Mouse (Mus musculus) heart, postnatal 25 days (tissue): ENCODE data around the gene Apom. TPM values are rescaled to one million over a fixed set of nuclear protein-coding genes. Genes with fewer than 3 reads are reported as not detected.
A peak's percentile ranks its signal among the peaks of the same experiment; 100 is the strongest.

Experiments
- DNase-seq: peaks from one replicate; pipeline ENCODE4 v3.0.0; 2022; ENCODE audit warnings: low spot score
- intact Hi-C: fragments of 180-260 bp; cut with DNase I; formaldehyde crosslinking; loops from one replicate; pipeline ENCODE4 v1.15.1; 2025
- total RNA-seq, 2 experiments: library from RNA; stranded (reverse); gene quantifications; 2 replicates each; pipeline ENCODE4 v1.2.3; 2021

Gene Apom
- total RNA-seq, 2 experiments from 2014 or later: not detected

- intact Hi-C loops: loop anchor here (1.0 kb wide), 1 partner anchor 85 kb away; no protein-coding TSS in a partner anchor
- DNase-seq: no peak
These were observed 26.0 kb downstream of the Apom start for GRCm38 (mm10) chr17:35105740-35106389.

DNA sequence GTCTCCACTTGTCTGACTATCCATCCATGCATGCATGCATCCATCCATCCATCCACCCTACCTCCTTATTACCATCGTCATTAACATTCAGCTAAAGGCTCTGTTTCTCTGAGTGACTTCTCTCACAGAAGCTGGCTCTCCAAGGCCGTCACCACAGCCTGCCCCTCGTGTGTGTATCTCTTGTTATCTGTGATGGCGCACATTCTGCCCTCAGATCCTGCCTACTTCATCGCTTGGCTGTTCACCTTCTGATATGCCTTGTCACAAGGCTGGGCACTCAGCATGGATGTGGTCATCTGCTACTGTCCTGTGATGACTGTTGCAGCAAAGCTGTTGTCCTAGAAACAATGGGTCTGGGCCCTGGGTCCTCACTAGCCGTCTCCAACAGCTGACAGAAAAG is 27.1 kb downstream of the Apom start:
- intact Hi-C loops: no loop called here
- DNase-seq: no peak

DNA sequence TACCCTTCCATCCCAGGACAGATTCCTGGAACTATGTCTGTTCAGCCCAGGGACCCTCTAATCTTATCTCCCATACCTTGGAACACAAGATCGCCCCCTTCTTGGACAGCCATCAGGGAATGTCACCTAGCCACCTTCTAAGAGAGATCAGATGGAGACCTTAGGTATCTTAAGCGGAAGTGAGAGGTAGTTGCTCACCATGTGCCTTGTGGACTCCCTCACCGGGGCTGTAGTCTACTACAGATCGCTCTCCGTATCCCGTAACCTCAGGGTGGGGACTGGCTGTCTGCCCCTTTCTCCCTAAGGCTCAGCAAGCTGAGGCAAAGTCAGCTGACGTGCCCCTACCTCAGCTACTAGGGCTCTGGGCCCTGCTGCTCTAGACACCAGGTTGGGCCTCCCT is 27.8 kb downstream of the Apom start:
- no peak for DNase-seq
- intact Hi-C loops: no loop called here

DNA sequence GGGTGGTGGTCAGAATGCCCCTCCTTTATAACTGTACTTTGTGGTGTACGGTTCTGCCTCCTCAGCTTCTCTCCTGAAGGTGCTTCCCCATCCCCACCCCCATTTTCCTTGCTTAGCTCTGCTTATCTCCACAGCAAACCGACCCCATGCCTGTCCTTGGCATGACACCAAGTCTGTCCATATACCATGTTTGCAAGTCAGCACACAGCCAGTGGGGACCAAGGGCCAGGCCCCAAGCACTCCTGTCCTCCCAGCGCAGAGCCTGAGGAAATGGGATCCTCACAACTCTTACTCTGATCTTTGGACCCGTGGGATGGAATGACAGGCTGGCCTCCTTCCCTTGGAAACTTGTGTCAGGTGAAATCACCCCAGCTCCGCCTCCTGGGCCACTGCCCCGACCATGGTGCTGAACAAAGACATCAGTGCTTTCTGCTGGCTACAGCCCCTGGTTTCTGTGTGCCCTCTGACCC is 28.6 kb downstream of the Apom start:
- intact Hi-C loops: no loop called here

DNA sequence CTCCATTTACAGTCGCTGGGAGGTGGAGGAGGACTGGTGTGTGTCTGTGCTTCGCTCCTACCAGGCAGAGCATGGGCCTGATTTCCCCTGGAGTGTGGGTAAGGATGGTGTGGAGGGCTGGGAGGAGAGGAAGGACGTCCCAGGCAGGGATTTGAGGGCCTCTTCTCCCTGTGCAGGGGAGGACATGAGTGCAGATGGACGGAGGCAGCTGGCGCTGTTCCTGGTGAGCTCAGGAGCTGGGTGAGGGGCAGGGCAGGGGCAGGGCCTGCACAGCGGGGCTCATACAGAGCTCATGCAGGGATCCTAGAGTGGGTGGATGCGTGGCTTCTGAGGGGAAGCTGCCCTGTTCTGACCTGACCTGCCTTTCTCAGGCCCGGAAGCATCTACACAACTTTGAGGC is 29.6 kb downstream of the Apom start:
- intact Hi-C loops: no loop called here
- no peak for DNase-seq

More for the DNA sequence above, 28.6 kb downstream of the Apom start:
- DNase-seq: no peak

GRCm38 (mm10) chr17:35101161-35101560 is 30.7 kb downstream of the Apom start:
- intact Hi-C loops: no loop called here
- no peak for DNase-seq

GRCm38 (mm10) chr17:35100196-35100765 is 31.6 kb downstream of the Apom start:
- intact Hi-C loops: no loop called here
- DNase-seq: no peak

DNA sequence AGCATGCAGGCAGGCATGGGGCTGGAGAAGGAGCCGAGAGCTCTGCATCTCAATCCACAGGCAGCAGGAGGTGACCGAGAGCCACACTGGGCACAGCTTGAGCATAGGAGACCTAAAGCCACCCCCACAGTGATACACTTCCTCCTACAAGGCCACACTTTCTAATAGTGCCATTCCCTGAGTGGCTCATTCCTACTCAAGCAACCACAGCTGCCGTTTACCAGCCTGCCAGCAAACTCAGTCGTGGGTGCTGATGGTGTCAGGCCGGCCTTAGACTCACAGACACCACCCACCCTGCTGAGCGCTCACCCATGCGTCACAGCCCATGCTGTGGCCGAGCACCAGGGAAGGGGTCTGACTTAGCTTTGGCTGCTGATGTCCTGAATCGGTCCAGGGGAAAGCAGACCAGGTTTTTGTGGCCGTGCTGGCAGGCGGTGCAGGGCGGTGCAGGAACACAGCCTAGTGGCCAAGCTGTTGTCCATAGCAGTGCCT is 34.6 kb downstream of the Apom start:
- DNase-seq: no peak
- intact Hi-C loops: no loop called here

DNA sequence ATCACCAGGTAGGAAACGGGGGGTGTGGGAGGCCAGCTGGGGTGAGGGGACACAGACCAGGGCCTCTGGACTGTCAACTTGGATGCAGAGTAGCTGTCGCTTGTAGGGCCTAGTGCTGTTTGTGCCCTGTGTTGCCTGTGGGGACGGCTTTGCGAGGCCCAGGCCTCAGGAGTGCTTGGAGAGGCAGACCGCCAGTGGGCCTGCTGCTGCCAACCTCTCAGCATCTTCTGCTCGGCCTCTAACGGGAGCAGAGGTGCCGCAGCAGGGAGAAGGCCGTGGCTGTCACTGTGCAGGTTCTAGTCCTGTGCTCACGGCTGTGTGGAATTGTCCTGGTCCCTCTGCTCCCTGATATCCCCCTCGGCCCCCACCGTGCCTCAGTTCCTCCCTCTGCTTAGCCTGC is 35.3 kb downstream of the Apom start:
- intact Hi-C loops: no loop called here
- DNase-seq: no peak

DNA sequence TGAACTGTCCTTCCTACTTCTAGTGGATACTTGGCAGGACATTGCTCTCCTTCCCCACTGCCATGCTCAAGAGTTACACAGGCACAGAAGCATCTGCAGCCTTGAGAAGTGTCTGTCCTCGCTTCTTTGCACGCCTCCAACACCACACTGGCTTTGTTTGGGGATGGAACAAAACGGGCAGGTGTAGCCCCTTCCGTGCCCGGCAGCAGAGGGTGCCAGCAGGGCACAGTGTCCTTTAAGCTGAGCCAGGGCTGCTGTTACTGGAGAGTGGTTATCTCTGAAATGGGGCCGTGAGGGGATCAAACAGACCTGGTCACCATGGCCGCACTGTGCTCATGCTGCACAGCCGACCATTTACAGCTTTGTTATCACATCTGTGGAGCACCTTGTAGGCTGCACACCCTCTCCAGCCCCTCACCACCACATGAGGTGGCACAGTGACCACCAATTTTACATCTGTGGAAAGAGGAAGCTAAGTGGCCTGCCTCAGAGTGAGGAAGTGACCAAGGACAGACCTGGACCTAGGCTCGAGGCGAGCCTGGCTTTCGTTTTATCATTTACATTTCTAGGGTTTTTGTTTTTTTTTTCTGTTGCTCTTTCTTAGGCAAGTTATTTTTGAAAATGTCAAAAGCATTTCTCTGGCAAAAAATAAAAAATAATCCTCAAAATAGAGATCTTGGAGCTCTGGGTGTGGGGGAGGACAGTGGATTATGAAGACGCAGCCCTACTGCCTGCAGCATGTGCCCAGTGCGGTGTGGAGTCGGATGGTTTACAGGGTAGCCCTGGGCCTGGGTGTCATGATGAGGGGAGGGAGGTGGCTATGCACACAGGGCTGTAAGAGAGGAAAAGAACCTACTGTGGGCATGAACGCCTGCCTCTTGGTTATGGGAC is 37.1 kb downstream of the Apom start:
- intact Hi-C loops: no loop called here
- no peak for DNase-seq

GRCm38 (mm10) chr17:35092403-35093198 is 39.2 kb downstream of the Apom start:
- DNase-seq: no peak
- intact Hi-C loops: no loop called here

- DNase-seq: no peak
- intact Hi-C loops: no loop called here
These were observed 41.5 kb downstream of the Apom start for GRCm38 (mm10) chr17:35090166-35090932.

GRCm38 (mm10) chr17:35088825-35089644 is 42.8 kb downstream of the Apom start, which contains the start of gene Abhd16a:
TSS of gene Abhd16a (plus strand) at chr17:35089263.
- peak; percentile 91 for DNase-seq
- intact Hi-C loops: no loop called here

DNA sequence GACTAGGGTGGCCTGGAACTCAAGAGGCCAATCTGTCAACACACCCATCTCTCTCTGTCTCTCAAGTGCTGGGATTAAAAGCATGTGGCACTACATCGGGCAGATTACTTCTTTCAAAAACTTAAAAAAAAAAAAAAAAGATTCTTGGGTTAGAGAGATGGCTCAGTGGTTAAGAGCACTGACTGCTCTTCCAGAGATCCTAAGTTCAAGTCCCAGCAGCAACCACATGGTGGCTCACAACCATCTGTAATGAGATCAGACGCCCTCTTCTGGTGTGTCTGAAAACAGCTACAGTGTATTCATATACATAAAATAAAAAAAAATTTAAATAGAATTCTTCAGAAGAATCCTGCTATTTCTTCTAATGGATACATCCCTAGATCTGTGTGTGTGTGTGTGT is 43.7 kb downstream of the Apom start:
- DNase-seq: no peak
- intact Hi-C loops: no loop called here

GRCm38 (mm10) chr17:35085208-35085865 is 46.5 kb downstream of the Apom start, which contains the start of gene Ly6g6f:
TSS of gene Ly6g6f (minus strand) at chr17:35085610.
- intact Hi-C loops: no loop called here
- DNase-seq: no peak

GRCm38 (mm10) chr17:35083929-35084497 is 47.8 kb downstream of the Apom start:
- intact Hi-C loops: no loop called here
- DNase-seq: no peak

DNA sequence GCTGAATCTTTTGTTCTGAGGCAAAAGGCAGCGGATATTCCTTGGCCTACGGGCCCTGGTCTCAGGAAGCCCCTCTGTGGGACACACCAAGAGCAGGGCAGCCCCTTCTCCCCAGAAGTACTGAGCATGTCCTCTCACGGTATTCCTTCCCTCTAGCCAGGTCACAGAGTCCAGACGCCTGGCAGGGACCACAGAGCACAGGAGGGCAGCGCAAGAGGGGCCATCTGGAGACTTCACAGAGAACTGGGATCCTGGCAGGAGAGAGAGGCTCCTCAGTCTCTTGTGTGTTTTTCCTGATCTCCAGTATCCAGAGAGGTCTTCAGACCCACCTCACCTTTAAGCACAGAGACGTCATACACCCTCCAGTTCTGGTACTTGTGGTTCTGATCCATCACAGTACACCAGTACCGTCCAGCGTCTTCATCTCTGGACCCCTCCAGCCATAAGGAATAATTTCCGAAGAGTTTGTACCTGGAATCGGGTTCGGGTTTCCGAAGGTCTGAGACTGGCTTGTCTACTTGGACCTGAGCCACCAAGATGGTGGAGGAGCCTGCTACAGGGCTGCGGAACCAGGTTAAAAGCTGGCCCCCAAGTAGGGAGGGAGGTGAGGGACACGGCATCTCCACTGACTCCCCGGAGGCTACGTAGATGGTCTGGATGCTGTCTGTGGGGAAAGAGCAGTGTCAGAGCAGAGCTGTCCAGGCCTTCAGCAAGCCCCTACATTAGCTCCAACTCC is 48.8 kb downstream of the Apom start:
- no peak for DNase-seq
- intact Hi-C loops: no loop called here
